Mouse (Mus musculus): ENCODE results near the gene Magea4. TPM values are rescaled to one million over a fixed set of nuclear protein-coding genes. Genes with fewer than 3 reads are reported as not detected.
A peak's percentile ranks its signal among the peaks of the same experiment; 100 is the strongest.

Gene Magea4
- not detected in 2 replicates for total RNA-seq (2014; rRNA removed; ENCODE audit: low replicate concordance)
- polyA plus RNA-seq (2015; fragmentation: Nextera tagmentation; extraction: Ambion mirVana) = not detected in 2 replicates

DNA sequence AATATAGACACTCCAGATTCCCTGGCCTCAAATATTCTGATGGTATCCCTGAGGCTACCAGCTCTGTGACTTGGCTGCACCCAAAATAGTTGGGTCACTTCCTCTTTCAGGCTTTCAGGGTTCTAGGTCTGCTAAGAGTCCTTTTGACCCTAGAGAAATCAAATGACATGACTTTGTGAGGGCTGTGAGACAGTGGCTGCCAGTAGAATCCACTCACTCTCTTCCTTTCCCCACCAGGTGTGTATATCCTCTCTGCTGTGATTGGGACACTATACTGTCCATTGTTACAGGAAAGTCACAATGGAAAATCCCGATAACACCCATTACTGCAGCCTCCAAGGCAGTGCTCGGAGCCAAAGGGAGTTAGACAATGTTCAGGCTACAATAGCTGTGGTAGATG is at the start of gene Magea4:
Gene Magea4 (plus strand): TSS at position 301 of the 400 bp plus-strand sequence.
- no peaks in the 10 kb centered on the region for H3K36me3 ChIP-seq (replicated peaks; ENCODE audit: control insufficient read depth, insufficient read depth, low read length)
- TF ChIP-seq EP300 (IDR thresholded peaks at IDR 0.05; ENCODE audit: low read depth) = no peak
- no peak for TF ChIP-seq CTCF (IDR thresholded peaks at IDR 0.05; ENCODE audit: low read depth)
- no peaks in the 10 kb centered on the region for H3K27me3 ChIP-seq (ENCODE audit: control insufficient read depth, insufficient read depth, low read length)
- H3K4me3 ChIP-seq (ENCODE audit: low read depth, low read length) = no peak within 1 kb of the TSS
- WGBS = 62% methylated on average over 2 of the region's 2 CpGs
- ATAC-seq (ENCODE audit: insufficient read depth, low read depth) (no peak), DNase-seq (ENCODE audit: low spot score) (no peak)
- H3K9me3 ChIP-seq (replicated peaks; ENCODE audit: control insufficient read depth, low read length) = no peaks in the 10 kb centered on the region
- H3K4me2 ChIP-seq (ENCODE audit: low read depth, low read length) = no peak within 1 kb of the TSS
- no peak within 1 kb of the TSS for H3K27ac ChIP-seq (ENCODE audit: low read depth)
- no peaks in the 10 kb centered on the region for H3K4me1 ChIP-seq (ENCODE audit: control insufficient read depth, insufficient read depth)
- no peak within 1 kb of the TSS for H3K9ac ChIP-seq (replicated peaks; ENCODE audit: low read depth, low read length)

DNA sequence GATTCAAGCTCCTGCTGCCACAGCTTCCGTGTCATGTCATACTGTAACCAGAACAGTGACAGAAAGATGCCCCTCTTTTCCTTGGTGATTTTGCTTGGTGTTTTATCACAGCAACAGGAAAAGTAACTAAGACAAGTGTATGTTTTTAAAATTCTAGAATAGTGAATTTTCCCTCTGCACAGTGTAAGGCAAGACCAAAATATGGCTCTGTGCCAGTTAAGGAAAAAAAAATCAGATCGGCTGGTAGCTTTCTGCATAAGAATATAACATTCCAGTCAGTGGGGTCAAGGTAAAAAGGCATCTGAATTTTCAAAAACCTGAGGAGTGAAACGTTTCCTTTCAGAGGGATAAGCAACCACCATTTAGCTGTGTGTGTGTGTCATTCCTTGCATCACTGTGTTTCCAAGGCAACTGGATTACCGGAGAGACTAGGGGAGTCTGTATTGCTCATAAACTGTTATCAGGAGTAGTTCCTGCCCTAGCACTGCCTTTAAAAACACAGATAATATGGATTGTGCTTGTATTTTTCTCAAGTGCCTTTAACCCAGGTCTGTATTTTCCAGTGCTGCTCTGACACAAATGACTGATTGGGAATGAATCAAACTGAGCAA is 18.8 kb upstream of the Magea4 start:
- Histone ChIP-seq H3K4me1 (ENCODE audit: control insufficient read depth, insufficient read depth) (no peaks in the 10 kb centered on the region), H3K9ac (replicated peaks; ENCODE audit: low read depth, low read length) (no peak overlapping the region), H3K36me3 (replicated peaks; ENCODE audit: control insufficient read depth, insufficient read depth, low read length) (no peaks in the 10 kb centered on the region), H3K27ac (ENCODE audit: low read depth) (no peak overlapping the region), H3K27me3 (ENCODE audit: control insufficient read depth, insufficient read depth, low read length) (no peaks in the 10 kb centered on the region), H3K4me3 (ENCODE audit: low read depth, low read length) (no peak overlapping the region), H3K9me3 (replicated peaks; ENCODE audit: control insufficient read depth, low read length) (no peaks in the 10 kb centered on the region), H3K4me2 (ENCODE audit: low read depth, low read length) (no peak overlapping the region)
- ATAC-seq (ENCODE audit: insufficient read depth, low read depth) = no peak
- 46% methylated on average over 4 of the region's 4 CpGs for WGBS
- TF ChIP-seq EP300 (IDR thresholded peaks at IDR 0.05; ENCODE audit: low read depth) (no peak), CTCF (IDR thresholded peaks at IDR 0.05; ENCODE audit: low read depth) (no peak)
- DNase-seq (ENCODE audit: low spot score) = no peak

DNA sequence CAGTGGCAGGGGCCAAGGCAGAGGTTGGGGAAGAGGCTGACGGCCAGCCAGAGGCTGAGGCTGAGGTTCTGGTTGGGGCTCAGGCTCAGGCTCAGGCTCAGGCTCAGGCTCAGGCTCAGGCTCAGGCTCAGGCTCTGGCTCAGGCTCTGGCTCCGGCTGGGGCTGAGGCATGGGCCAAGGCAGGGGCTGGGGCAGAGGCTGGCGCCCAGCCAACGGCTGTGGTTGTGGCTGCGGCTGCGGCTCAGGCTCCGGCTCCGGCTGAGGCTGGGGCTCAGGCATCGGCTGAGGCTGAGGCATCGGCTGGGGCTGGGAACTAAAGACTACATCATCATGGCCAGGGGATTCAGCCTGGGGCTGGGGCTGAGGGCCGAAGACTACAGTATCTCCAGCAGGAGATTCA is 48.8 kb downstream of the Magea4 start:
- TF ChIP-seq CTCF (IDR thresholded peaks at IDR 0.05; ENCODE audit: low read depth) (no peak), EP300 (IDR thresholded peaks at IDR 0.05; ENCODE audit: low read depth) (no peak)
- no peaks in the 10 kb centered on the region for H3K4me1 ChIP-seq (ENCODE audit: control insufficient read depth, insufficient read depth)
- ATAC-seq (ENCODE audit: insufficient read depth, low read depth) (no peak), DNase-seq (ENCODE audit: low spot score) (no peak)
- no peak overlapping the region for H3K4me3 ChIP-seq (ENCODE audit: low read depth, low read length)
- H3K9me3 ChIP-seq (replicated peaks; ENCODE audit: control insufficient read depth, low read length) = no peaks in the 10 kb centered on the region
- H3K36me3 ChIP-seq (replicated peaks; ENCODE audit: control insufficient read depth, insufficient read depth, low read length) = no peaks in the 10 kb centered on the region
- no peak overlapping the region for H3K27ac ChIP-seq (ENCODE audit: low read depth)
- no peaks in the 10 kb centered on the region for H3K27me3 ChIP-seq (ENCODE audit: control insufficient read depth, insufficient read depth, low read length)
- 88% methylated on average over 11 of the region's 11 CpGs for WGBS
- no peak overlapping the region for H3K9ac ChIP-seq (replicated peaks; ENCODE audit: low read depth, low read length)
- H3K4me2 ChIP-seq (ENCODE audit: low read depth, low read length) = no peak overlapping the region

MicroRNA genes within 50 kb of the gene (microRNA counts, 519-probe panel; counts per million panel counts)
- microRNA mmu-miR-224 (not detected), microRNA mmu-miR-452 (not detected)

Small RNA genes lying within 50 kb of the gene (microRNA-seq; reads per million reads assigned to microRNA genes)
- 261 reads per million, percentile 68 among the genes with 10 or more reads in this experiment for gene Mir224
- 17.1 reads per million, percentile 35 among the genes with 10 or more reads in this experiment for gene Mir452

Other genes with a start within 250 kb of the Magea4 start
- not detected in 2 replicates for gene Fate1, start 249.0 kb upstream of the Magea4 start, total RNA-seq (2014; rRNA removed; ENCODE audit: low replicate concordance)
- 0.12 and 0.16 TPM in 2 replicates for gene Fate1, start 249.0 kb upstream of the Magea4 start, polyA plus RNA-seq (2015; fragmentation: Nextera tagmentation; extraction: Ambion mirVana)
- 0.04 TPM in 1 of 2 replicates, not detected in the other for gene Cnga2, start 230.2 kb upstream of the Magea4 start, total RNA-seq (2014; rRNA removed; ENCODE audit: low replicate concordance)
- 0.04 TPM in 2 replicates for gene Cnga2, start 230.2 kb upstream of the Magea4 start, polyA plus RNA-seq (2015; fragmentation: Nextera tagmentation; extraction: Ambion mirVana)
- gene Gabre, start 52.8 kb downstream of the Magea4 start, total RNA-seq (2014; rRNA removed; ENCODE audit: low replicate concordance) = 1.3 and 8.7 TPM in 2 replicates
- gene Gabre, start 52.8 kb downstream of the Magea4 start, polyA plus RNA-seq (2015; fragmentation: Nextera tagmentation; extraction: Ambion mirVana) = 0.33 and 0.58 TPM in 2 replicates
- not detected in 2 replicates for gene Magea10, start 164.8 kb downstream of the Magea4 start, total RNA-seq (2014; rRNA removed; ENCODE audit: low replicate concordance)
- not detected in 2 replicates for gene Magea10, start 164.8 kb downstream of the Magea4 start, polyA plus RNA-seq (2015; fragmentation: Nextera tagmentation; extraction: Ambion mirVana)

All from heart, postnatal 0 days (tissue).